Mouse (Mus musculus) brain, embryonic 18.5 days (tissue): ENCODE results near the gene Rab38.

Experiments
- DNase-seq: peaks from one replicate; pipeline ENCODE4 v3.0.0-alpha.2; 2012; ENCODE audit warnings: low read depth, low spot score

The Rab38 gene

DNA sequence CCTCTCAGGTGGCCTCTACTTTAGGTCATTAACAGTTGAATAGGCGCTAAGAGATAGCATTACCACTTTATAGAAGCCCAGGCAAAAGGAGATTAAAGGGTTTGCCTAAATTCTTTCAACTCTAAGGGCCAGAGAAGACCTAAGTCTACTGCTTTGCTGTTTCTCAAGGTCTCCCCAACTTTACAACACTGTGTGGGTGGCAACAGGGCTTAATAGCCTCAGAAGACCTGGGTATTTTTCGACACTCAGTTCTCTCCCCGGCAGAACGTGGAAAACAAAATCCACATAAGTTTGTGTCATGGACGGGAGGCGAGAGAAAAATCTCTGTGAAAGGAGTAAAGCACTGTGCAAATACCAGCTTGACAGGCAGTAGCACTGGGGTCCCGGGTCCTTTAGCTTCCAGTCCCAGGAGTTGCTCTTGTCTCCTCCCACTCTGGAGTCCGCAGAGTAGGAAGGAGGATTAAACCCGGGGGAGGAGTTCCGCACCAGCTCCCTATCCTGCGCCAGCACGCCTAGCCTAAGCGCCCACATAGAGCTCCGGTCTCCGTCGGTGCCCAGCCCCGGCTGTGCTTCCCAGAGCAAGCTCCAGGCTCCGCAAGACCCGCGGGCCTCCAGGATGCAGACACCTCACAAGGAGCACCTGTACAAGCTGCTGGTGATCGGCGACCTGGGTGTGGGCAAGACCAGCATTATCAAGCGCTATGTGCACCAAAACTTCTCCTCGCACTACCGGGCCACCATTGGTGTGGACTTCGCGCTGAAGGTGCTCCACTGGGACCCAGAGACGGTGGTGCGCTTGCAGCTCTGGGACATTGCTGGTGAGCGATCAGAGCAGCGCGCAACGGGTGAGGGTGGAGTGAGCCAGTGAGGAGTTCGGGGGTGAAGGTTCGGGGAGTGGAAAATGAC is at the start of gene Rab38:
Rab38 (plus strand) TSS at position 488 of the 906 bp plus-strand sequence.
- DNase-seq: no peak

DNA sequence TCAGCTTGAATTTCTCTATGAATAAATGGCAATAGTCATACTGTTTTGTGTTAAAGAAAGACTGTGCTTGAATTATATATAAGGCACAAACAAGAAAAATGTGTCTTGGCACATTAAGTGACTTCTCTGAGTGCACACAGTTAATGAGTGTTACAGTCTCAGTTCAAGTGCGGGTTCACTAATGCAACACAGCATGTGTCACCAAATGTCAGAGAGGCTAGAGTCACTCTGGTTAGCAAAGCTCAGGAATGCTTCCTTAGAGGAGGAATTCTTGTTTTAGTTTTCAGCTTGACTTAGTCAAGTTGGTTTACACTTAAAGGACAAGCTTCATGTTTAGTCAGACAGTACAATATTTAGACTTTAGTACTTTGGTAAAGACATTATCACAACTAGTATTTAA is 35.5 kb upstream of the Rab38 start:
- DNase-seq: no peak

DNA sequence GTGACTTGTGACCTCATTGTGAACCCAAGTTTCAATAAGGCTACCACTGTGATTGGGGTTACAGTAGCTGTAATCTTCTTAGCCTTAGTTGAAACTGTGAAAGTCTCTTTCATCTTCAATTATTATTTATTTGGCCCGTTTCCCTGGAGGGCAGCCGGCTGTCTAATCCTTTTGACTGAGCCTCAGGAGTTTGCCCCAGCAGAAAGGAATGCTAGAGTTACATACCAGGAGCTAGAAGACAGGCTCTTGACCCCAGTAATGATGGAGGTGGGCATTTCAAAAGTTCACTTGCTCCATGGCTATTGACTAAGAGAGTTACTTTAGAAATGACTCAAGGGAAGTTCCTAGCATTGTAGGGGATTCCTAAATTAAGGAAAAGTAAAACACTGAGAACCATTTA is 34.3 kb upstream of the Rab38 start:
- no peak for DNase-seq

DNA sequence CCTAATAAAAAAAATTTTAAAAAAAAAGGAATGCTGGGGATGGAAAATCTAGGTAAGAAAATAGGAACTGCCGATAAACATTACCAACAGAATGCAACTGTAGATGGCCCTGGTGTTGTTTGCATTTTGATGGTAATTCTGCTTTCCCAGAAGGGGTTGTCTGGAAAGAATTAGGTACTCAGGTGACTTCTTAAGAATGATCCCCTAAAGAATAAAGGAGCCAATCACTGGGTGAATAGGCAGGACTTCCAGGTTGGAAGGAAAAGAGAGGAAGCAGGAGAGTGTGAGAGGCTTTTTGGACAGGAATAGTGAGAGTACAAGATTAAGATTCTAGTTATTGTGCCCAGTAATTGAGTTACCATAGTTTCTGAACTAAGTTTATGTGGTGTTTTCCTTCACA is 24.8 kb upstream of the Rab38 start:
- DNase-seq: no peak

DNA sequence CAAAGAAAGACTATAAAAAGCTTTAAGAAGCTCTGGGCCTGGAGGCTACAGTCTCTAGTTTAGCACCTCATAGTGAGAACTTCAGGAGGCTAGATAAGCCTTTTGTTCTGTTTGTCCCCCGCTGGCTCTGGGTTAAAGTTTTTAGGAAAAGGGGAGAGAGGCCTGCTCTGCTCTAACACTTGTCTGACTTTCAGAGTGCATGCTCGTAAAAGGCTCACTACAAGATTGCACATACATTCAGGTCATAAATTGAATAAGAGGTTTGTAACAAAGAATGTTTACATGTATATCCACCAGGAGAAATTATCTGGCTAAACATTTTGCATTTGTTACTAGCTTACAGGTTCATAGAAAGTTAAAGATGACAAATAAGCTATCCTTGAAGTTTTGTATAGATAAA is 23.6 kb upstream of the Rab38 start:
- no peak for DNase-seq

DNA sequence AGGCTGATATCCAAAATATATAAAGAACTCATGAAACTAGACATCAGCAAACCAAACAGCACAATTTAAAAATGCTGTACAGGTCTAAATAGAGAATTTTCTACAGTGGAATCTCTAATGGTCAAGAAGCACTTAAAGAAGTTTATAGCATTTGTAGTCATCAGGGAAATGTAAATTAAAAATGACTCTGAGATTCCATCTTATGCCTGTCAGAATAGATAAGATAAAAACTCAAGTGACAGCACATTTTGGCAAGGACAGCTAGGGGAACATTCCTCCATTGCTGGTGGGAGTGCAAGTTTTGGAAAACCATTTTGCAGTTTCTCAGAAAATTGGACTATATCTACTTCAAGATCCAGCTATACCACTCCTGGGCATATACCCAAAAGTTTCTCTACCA is 8.3 kb upstream of the Rab38 start:
- no peak for DNase-seq

DNA sequence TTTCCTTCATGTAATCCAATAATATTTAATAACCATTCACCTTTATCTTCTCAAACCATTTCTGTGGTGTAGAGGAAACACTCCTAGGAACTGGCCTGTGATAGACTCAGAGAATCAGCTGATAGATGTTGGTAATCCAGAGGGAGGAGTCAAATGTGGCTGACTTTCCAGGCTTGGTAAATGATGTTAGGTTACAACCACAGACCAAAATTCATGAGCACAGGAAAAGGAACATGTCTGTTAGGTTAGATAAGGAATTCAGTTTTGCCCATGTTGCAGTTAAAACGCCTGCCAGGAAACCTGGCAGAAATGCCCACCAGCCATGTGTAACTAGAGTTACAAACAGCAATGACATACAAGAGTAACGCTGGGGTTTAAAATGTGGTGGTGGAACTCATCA is 6.2 kb upstream of the Rab38 start:
- no peak for DNase-seq

DNA sequence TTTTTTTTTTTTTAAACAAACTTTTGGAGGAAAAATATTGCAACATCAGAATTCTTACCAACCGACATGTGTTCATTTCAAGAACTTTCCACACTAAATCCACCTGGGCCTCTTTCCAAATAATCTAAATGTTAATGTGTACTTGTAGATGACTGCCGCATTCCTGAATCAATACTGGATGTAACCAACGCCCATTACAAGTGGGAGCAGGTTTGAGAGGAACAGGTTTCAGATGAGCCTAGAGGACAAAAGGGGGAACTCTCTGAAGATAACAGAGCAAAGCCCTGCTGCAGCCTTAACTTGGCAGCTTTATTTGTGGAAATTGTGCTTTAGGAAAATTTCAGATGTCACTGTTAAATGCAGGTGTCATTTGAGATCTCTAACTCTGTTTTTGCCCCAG is 4.3 kb upstream of the Rab38 start:
- no peak for DNase-seq

DNA sequence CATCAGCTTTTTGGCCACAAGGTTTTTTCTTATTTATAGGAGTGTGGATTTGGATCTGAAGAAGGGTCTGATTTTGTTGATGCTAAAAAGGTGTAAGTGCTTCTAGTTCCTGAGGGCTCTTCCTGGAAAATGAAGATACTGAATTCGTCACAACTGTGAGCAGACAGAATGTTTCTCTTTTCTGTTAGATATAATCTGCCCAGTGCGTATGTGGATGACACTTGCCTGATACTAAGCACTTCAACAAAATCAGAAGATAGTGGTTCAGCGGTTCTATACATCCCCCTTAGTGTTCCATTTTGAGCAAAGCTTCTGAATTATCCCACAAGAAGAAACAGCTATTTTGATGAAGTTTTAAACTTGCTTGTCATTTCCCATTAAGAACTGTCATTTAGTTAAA is 2.6 kb upstream of the Rab38 start:
- DNase-seq: no peak

DNA sequence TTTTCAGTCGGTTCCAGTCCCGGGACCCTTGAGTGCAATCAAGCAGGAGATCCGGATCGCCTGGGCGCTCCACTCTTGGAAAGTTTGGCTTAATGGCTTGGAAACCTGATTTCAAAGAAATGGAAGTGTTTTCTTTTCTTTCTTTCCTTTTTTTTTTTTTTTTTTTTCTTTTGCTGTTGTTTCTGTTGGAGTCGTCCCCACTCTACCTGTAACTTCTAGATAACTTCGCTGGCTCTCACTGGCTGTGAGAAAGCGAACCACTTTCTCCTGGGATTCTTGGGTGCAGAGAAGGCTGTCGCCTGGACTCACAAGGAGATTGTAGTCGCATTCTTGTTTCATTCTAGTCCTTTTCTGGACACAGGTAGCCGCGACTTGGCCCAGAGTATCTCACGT is 615 bp downstream of the Rab38 start:
- no peak for DNase-seq

DNA sequence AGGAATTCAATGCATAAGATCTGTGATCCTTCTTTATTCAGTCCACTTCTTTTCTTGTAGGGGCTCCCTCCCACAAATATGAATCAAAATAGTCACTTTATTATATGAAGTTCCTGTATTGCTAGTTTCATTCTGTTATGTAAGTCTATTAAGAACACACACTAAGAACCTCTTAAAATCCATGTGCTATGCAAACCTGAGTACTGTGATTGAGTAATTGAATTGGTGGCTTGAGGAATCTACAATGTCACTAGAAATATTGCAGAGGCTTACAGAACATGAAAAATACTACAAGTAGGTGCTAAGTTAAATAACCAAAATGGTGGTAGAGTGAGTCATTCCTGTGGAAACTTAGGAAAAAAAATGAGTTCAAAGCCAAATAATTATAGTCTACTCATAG is 10.2 kb downstream of the Rab38 start:
- no peak for DNase-seq

DNA sequence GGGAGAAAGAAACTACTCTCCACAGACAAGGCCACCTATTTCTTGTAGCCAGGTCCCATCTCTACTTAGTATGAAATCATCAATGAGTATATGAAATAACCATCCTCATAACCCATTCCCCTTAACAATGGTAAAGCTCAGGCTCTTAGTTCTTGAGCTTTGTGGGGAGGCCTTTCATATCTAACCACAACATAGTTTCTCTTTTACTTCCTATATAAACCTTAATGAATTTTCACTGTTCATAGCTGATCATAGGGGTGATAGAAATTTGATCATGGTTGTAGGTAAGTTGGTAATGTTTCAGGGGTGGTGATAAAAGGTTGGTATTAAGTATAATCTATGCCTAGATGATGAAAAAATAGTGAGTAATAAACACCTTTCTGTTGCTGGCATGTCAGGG is 12.6 kb downstream of the Rab38 start:
- DNase-seq: no peak

DNA sequence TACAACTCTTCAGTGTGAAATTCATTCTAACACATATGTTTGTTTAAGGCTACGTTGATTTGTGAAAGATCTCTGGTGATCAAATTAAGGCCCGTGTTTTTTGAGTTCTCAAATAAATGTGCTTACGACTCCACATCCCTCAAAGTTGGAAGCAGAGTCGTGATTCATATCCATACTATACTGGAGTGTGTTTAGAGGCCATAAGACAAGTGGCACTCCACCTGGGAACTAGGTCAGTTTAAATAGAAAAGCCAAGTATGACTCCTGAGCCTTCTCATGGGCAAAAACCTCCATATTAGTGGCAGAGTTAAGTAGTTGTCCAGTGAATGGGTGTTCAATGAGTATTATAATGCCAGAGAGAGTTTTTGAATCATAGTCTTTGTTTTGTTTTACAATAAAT is 13.4 kb downstream of the Rab38 start:
- DNase-seq: no peak

DNA sequence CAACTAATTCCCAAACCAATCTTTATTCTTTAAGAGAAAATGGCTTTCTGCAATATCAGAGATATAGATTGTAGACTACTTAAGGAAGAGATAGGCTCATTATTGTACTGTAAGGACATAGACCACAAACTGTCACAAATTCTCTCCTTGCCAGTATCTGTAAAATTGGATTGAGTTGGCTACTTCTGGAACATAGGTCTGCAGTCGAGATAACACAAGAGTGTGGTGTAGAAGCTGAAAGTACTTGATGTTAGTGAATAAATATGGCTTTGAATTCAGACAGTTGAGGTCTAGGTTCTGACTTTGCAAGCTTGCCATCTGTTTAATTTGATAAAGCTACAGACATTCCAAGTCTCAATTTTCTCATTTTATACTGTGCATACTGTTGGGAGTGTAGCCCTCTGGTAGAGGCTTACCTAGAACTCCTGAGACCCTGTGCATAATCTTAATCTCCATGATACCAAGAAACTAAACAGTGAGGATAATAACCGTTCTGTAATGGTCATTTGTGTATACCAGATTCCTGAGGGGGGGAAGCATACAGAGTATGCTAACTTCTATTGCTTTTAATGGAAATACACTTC is 15.3 kb downstream of the Rab38 start:
- no peak for DNase-seq

DNA sequence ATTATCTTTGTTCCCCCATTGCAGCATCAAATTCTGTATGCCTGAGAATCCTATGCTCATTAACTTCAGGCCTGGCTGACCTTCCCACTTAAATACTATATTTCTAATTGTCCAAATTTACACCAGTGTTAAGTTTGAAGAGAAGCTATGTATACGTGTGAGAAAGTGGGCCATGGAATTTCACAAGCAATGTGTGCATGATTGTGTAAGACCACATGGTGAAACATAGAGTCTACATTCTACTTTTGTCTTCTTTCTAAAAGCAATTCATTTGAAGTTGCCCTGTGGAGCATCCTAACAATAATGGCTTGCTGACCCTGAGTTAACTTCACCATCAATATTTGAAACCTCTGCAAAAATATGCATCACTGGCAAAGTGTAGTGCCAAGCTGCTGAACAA is 23.2 kb downstream of the Rab38 start:
- no peak for DNase-seq

DNA sequence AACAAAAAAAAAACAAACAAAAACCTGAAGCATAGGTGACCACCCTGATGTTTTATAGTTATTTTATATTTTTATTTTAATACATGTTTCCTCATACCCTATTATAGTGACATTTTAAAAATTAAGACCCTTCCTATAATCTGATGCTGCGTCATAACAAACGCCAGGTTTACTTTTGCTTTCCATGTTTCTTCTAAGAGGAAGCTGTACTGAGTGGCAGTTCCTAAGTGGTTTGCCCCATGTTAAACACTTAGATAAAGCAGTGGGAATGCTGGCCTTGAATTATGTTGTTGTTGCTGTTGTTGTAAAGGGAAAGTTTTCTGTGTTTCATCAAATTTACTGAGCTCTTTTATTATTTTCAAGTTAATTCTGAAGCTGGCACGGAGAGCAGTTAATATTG is 27.8 kb downstream of the Rab38 start:
- DNase-seq: no peak

DNA sequence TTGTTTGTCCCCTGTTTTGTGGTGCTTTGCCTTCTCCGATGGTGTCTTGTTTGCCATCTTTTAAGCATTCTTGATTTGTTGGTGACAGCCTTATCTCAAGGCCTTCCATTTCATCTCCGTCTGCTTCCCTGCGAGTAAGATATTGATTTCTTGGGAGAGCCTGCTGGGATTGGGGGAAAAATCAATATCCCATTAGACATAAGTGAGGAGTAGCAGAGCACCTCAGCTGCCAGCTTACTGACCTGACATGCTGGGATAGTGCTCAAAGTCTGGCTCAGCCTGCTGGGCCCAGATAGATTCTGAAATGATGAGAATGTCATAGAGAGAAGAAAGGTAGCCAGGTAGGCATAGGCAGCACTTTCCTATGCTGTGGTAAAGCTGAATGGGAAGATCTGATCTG is 37.7 kb downstream of the Rab38 start:
- no peak for DNase-seq

DNA sequence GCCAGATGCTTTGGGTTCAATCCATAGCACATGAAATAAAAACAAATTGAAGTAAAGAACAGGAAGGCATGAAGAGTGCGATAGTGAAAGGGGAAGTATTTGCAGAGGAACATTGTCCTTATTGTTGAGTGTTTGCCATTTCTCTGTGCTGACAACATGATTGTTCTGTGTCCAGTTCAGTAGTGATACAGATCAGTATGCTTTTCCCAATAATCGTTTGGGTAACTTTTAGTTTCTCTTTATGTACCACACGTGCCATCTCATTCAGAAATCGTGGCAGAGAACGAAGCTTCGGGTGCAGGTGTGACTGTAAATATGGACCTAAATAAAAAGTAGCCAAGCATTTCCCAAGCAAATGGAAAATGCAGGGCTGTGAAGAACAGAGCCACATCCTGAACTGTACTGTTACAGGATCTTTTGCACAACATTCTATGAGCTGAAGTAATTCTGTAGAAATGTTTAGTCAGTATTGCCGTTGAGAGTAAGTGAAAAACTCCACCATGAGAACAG is 52.1 kb downstream of the Rab38 start:
- no peak for DNase-seq

DNA sequence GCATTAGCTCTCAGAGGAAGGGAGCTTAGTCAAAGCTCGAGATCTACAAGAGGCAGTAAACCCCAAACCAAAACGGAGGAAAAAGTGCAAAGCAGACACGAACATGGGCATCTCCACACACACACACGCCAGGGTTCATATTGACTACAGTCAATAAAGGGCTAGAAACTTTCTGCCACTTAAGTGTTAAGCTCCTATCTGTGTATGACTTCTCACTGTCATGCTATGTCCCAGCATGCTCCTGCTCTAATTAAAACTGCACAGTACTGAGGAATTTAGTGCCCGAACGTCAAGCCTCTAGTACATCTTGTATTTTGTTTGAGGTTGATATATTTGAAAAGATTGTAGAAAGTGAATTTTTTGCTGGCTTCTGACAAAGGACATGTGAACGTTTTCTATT is 52.6 kb downstream of the Rab38 start:
- DNase-seq: no peak

DNA sequence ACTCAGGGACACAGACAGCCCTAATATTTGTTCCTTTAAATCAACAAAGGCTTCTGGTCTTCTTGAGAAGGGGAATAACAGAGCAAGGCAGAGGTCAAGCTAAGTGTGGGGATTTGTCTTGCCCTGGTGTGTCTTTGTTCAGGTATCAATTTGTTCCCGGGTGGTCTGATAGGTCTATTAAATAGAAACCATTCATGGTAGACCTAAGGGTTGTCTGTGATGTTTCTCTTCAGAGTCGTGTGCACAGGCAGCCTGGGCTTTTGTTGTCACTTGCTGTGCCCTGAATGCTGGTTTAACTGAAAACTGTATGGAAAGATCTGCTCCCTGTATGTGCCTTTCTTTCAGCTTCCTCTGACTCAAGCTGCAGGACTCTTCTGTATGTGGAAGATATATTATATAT is 60.9 kb downstream of the Rab38 start:
- no peak for DNase-seq

DNA sequence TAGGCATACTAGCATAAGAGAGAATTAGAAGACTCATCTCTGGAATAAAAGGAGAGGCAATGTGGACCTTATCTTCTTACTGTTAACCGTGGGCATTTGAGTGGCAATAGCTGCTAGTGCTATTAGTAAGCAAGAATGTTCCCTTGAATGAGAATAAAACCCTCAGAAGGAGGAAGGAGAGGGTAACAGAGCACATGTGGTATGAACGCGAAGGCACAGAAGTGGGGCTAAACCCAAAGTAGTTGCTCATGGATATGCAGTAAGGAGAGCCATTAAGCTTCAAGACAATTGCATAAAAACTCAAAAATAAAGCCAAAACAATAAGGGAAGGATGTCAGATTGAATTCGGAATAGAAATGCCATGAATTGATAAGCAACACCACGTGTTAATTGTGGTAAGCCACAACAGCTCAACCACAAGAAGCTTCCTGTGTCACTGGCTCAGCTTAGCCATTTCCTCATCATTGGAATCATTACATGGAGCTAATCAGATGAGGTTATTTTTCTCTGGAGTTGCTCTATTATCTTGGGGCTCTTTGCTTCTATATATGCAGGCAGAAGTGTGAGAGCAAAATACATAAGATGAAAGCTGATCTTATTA is 72.2 kb downstream of the Rab38 start:
- DNase-seq: no peak

DNA sequence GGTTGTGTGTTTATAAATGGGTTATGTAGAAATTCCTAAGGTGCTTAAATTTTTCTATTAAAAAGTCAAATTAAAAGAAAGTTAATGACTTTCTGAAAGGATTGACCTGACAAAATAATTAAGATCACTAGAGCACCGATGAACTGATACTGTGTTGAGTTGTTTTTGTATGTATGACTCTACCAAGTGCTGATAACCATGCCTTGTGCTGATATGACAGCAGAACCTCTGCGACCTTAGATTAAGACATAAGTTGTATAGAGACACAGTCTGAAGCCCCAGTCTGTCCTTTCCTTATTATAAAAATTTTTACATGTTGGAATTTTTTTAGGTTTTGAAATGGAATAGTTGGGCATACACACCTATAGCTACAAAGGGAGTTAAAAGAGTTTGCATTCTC is 79.7 kb downstream of the Rab38 start:
- no peak for DNase-seq

DNA sequence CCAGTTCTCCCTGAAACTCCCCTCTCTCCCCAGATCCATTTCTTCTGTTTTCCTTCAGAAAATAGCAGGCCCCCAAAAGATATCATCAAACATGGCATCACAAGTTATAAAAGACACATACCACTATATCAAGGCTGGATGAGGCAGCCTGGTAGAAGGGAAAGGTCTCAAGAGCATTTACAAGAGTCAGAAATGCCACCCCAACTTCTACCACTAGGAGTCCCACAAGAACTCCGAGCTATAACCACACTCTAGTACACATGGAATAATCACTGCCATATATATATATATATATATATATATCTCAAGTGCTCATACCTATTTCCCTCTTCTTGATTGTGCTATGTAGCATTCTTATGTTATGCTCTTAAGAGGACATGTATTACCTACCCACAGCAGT is 92.4 kb downstream of the Rab38 start:
- DNase-seq: no peak
